Mouse (Mus musculus): Measurements from ENCODE around the gene Zfp385a.
A peak's percentile ranks its signal among the peaks of the same experiment; 100 is the strongest.

The Zfp385a gene

DNA sequence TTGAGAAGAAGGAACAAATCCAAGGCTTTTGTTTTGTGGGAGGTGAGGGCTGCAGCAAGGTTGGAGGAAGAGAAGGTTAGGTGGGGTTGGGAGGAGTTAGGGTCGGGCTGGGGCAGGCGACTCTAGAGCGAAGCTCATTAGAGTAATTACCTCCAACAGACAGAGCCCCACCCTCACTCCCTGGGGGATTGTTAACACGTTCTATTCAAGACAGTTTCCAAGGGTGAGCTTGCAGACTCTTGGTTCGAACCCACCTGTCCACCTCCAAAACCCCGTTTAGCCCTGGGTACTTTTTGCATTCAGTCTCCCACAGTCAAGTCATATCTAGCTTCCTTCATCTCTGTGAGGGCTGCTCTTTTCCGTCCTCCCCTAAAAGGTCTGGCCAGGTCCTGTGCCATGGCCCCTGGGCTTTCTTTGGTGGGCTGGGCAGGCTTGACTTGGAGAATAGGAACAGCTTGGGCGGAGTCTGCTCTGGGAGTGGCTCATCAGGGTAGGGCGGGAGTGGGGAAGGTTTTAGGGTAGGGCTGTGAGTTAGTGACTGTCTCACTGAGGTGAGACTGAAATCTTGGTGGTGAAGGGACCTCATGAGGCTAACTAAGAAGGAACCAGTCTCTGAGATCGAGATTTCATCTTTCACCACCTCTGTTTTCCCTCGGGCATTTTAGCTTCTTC lies 2.8 kb downstream of the Zfp385a start:
- DNase-seq (ENCODE audit: low spot score) = no peak

DNA sequence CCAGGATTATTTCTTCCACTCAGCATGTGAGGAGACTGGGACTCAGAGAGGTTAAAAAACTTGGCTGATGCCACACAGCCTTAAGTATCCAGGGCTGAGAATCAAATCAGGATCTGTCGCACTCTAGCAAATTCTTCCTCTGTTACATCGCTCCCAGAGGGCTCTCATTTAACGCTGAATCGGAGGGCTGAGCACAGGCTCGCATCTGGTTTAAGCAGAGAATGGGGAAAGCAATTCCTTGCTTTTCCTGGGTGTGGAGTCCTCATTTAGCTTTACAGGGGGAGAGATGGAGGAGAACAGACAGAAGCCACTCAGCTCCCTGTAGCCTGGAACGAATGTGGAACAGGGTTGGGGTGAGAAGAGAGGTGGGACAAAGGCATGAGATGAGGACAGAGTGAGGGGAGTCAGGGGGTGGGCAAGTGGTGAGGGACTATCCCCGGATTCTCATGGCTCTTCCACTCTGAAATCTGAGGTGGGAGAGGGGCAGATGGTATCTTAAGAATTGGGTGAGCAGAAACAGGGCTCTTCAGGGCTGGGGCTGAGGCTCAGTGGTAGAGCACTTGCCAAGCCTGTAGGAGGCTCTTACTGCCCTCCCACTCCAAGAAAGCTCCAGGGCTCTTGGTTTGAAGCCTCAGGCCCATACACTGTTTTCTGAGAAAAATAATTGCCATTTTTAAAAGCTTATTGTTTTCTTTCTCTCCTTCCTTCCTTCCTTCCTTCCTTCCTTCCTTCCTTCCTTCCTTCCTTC lies 4.2 kb downstream of the Zfp385a start:
- no peak for DNase-seq (ENCODE audit: low spot score)

DNA sequence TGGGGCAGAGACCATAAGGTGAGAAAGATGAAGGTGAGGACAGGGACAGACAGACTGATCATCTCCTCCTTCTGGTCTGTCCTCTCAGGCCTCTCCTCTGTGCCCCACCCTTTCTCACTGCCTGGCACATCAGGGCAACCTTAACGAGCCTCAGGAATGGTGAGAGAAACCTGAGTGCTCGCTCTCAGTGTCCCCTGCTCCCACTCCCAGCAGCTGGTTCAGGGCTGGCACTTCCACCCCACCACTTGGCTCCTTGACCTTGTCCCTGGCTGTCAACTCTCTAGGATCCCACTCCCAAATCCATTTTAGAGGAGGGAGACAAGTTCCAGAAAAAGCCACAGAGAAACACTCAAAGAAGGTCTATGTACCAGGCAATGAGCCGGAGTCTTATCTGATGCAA lies 4.9 kb downstream of the Zfp385a start:
- no peak for DNase-seq (ENCODE audit: low spot score)

DNA sequence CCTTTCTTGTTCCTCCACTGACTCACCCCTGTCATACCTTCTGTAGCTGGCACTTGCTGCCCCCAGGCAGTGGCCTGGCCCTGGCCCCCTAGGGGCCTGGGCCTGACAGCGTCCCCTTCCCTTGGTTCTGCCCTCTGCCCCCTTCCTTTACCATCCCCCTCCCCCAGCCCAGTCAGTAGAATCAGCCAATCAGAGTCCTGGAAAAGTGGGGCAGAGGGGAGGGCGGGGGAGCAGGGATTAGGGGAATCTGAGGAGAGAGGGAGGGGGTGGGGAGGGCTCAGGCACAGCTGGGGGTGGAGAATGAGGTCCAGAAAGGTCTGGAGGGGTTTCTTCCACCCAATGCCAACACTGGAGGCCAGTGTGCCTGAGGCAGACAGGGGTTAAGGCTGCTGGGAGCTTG lies 5.7 kb downstream of the Zfp385a start:
- no peak for DNase-seq (ENCODE audit: low spot score)

DNA sequence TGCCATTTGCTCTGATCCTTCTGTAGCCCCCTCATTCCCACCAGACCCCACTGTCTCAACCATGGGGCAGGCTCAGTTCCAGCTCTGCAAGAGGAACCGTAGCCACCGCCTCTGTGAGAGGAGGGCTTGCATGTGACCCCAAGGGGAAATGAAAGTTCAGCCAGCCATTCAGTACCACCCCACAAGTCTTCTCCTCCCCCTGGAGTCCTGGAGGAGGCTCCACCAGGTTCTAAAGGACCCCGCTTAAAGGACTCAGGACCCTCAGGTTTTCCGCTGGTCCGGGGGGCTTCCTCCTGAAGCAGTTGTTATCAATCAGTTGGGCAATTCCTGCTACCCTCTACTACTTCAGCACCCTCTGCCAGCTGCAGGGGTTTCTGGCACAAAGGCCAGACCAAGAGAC lies 6.2 kb downstream of the Zfp385a start:
- no peak for DNase-seq (ENCODE audit: low spot score)

DNA sequence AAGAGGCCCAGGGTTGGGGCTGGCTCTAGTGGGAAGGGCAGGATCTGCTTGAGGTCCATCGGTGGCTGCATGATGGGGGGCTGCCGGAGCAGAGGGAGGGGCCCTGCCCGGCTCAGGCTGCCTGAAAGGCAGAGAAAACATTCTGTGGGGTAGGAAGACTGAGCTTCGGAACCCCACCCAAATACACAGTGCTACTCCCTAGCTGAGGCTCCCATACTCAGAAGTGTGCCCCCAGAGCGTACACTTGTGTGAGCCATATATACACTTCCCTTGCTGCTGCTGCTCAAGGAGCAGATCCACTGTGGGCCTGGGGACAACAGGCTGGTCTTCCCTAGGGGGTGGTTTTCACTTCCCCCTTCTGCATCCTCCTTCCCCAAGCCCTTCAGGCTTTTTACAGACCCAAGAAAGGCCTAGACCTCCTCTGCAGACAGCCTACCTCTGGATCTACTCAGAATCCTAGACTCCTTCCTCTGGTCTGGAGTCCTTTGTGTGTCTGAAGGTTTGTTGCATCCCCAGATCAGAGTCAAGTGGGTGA lies 6.7 kb downstream of the Zfp385a start:
- DNase-seq (ENCODE audit: low spot score) = no peak

DNA sequence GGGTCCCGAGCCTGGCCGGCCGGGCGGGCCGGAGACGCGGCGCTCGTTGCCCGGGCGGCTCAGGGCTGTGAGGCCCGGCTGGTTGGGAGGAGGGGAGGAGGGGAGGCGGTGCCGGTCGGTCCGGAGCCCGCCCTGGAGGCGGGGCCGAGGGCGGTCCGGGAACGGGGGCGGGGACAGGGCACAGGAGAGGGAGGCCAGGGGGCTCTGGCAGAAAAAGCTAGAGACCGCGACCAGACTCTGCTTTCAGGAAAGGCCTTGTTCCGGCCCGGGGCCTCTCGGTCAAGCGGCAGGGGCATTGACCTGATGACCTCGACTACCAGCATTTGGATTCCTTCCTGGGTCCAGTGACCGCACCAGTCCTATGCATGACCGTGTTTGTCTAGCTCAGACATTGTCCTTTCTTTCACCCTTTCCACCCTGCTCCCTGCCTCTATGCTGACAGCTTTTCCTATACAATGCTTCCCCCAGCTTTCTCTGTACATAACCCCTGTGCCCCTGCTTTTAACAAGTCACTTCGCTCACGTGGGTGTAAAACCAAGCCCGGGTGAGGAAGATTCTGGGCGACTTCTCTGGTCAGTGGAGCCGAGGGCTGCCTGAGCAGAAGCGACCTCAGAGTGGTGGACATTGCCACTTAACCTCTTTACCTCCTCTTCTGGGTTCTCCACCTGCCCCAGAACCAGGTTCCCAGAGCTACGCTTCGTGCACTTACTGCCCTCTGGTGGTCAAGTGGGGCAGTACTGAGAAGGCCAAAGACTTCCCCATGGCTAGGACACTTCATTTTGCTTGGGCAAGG lies 16.2 kb downstream of the Zfp385a start:
- peak; percentile 76 for DNase-seq (ENCODE audit: low spot score)

DNA sequence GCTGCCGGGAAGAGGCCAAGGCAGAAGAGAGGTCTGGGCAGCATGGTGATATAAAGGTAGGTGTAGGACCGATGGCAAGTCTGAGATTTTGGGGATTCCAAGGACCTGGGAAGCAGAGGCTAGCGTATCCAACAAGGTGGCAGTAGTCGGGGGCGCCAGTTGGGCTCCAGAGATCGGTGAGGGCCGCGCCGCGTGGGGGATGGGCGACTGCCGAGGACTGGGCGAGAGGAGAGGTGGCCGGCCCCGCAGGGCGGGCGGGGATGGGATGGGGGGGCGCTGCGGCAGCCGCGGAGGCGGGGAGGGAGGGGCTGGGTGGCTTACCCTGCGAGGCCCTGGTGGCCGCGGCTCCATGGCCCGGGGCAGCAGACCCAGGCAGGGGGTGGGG lies 16.8 kb downstream of the Zfp385a start:
- no peak for DNase-seq (ENCODE audit: low spot score)

DNA sequence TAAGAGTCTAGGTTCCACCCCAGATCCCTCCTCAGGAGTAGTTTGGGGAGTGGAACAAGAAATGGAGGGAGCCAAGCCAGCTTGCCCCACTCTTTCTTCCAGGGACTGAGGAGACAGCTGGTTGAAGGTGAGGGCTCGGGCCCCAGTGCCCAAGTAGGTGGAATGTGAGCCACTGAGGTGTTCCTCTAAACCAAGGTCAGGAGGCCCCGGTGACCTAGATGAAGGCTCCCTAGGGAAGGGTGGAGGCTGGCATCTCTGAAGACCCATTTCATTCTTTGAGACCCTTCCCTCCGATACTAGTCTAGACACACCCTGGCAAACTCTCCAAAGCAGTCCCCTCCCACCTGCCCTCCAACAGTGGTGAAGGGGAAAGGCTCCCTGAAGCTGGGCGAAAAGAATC lies 17.5 kb downstream of the Zfp385a start:
- DNase-seq (ENCODE audit: low spot score) = no peak

DNA sequence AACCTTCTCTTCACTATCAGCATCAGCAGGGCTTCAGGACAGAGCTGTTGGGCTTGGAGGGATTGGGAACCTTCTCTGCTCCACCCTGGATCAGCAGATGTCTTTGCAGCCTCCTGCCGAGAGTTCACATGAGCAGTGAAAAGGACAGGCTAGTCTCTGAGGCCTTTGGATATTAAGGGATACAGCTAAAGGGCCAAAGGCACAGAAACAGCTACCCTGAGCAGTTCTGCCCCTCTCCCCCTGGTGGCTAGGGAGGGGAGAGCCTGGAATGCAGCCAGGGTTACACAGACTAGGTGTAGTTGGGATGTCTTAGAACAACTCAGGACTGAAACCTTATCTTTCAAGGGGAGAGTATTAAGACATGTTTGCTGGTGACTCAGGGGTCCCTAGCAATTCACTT lies 18.8 kb downstream of the Zfp385a start:
- DNase-seq (ENCODE audit: low spot score) = no peak

DNA sequence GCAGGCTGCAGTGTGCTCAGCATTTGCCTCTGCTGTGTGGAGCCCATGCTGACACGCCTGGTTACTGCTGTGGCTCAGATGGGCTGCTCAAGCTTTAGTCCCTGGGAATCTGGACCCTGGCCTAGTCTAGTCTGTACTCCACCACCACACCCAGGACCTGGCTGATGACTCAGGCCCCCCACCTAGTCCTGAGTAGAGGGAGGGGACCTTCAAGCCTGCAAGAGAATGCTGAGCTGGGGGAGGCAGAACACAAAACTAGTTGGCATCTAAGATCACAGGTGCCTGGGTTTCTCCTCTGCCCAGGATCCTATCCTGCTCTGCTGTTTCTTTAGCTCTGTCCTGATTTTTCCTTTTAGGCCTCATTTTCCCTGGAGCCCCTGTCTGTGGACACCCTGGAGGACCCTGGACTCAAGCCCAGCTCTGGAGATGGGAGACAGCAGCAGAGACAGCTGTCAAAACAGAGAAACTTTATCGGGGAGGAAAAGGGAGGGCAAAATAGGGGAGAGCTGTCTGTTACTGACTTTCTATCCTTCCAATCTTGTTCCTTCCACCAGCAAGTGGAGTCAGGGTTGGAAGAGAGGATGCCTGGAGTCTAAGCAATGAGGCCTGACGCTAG lies 21.6 kb downstream of the Zfp385a start:
- DNase-seq (ENCODE audit: low spot score) = no peak

DNA sequence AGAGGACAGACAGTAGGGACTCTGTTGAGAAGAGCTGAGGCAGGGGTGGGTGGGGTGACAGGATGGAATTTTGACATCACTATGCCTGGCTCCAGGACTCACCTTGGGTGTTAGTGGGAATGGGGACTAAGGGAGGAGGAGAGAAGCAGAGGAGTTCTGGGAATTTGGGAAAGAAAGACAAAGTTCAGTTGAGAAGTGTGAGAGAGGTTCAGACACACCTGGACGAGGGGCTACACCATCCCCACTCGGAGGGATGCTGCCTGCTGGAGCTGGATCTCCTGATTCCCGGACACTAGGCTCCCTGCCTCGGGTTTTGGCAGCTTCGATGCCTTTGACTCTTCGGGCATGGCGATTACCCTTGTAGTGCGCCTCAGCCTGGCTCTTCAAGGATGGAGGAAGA lies 22.2 kb downstream of the Zfp385a start:
- DNase-seq (ENCODE audit: low spot score) = no peak

DNA sequence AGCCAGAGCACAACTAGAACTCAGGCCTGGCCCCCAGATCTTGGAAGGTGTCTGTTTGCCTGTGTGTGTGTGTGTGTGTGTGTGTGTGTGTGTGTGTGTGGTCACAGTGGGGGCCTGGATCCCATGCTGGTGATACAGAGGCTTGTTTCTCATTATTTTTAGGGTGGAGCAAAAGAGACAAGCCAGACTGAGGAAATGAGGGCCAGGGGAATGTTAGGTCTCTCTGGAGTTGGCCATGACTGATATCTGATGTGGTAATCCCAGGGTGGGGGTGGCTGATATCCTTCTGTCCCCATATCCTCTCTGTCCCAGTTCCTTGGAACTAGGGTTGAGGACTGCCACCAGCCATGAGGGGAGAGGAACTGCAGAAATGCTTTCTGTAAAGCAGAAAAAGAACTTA lies 22.8 kb downstream of the Zfp385a start:
- DNase-seq (ENCODE audit: low spot score) = no peak

DNA sequence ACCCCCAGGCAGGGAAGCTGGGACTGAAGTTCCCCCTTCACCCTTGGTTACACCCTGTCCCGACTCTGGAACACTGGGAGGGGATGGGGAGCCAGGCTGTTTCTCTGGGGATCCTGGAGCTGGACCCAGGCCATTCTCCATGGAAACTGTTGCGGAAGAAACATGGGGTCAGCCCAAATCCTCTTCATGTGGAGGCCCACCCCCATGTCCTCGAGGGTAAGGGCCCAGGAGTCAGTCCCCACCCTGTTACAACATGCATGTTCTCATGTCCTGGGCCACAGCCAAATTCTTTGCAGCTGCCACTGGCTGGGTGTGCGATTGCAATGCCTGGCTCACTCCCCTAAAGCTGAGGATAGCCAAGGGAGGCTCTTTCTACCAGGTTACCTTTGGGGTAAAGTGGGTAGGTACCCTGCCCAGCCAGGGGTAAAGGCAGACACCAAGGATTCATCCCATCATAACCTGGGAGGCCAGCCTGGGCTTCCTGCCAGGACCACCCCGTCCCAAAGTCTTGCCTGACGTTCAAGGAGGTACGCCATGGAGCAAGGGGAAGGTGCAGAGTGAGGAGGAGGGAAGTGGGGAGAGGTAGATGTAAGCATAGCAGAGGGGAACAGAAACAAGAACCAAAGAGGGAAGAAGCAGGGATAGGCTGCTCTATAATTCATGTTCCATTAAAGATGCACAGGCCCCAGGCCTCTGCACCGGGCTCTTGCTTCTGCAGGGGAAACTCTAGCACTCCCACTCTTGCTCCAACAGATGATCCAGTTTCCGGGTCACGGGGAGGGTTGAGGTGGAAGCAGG lies 23.7 kb downstream of the Zfp385a start:
- no peak for DNase-seq (ENCODE audit: low spot score)

DNA sequence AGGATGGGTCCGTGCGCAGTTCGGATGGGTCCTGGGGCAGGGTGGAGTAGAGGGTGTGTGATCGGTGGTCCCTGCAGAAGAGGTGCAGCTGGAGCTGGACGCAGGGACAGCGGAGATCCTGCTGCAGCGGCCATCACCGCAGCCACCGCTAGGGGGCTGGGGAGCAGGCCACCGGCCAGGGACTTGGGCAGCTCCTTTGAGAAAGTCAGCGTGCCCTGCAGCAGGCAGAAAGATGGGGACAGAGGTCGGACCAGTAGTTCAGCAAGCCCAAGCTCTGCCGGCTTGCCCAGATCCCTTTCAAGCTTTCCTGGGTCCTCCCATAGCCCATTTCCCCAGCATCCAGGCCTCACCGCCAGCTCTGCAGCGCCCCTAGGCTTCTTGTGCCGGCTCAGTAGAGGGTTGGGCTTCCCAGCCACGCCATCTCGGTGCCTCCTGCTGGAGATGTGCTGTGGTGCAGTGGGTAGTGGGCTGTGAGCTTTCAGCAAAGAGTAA lies 24.8 kb downstream of the Zfp385a start:
- DNase-seq (ENCODE audit: low spot score) = no peak

DNA sequence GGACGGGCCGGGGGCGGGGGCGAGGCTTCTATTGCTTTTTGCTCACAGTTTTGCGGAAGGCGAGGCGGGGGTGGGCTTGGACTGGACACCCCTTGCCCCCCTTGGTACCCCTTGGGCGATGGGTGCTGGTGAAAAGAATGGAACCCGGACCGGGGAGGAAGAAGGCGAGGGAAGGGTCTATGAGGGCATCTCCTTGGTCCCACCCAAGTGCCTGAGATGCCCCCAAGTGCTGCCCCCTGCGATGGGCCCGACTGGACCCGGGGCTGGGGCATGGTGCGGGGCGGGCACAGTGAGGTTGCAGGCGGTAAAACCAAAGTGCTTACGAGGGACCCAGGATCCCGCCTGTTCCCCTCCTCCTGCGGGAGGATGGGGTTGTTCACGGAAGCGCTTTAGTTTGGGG lies 25.7 kb downstream of the Zfp385a start:
- no peak for DNase-seq (ENCODE audit: low spot score)

DNA sequence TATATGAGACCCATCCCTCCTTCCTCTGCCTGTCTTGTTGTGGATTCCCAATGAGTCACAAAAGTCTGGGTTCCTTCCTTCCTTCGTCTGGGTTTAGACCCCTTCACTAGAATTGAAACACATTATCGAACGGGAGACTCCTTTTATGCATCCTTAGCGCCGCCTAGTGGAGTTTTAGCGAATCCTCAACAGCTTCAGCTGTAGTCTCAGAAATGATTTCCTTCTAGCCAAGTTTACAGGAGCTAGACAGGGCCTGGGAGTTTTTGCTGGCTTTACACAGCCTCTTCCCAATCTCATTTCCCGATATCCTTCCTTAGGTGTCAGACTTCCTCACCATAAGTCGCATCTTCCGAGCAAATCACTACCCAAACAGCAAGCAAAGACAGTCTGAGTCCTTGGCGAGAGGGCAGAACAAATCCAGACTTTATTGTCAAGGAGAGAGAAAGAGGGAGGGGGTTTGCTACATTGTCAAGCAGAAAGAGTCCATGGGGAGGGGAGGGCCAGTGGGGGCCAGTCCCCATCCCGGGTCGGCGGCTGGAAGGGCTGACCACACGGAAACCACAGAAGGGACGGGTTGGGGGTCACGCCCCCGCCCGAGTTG lies 26.3 kb downstream of the Zfp385a start:
- no peak for DNase-seq (ENCODE audit: low spot score)

DNA sequence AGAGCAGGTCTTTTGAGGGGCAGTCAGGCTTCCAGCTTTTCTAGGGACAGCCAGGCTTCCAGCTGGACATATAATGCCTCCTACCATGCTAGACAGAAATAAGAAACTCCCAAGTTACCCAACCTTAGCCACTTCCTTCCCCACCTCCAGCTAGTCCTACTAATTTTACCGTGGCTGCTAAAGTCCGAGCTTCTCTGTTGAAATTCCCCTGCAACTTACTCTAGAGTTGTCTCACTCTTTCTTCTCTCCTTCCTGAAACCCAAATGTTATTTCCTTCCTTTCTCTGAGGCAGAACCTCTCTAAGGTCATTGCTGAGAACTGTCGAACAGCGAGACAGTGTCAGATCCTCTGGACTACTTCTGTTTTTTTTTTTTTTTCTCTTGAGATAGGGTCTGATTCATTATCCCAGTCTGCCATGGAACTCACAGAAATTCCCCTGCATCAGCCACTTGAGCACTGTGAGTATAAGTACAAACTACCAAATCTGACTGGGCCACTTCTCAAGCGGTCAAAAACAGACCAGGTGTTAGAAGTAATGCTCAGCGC lies 29.5 kb downstream of the Zfp385a start, which contains the start of gene Gpr84:
Gene Gpr84 (minus strand): TSS at position 248 of the 546 bp plus-strand sequence.
- no peak for DNase-seq (ENCODE audit: low spot score)

DNA sequence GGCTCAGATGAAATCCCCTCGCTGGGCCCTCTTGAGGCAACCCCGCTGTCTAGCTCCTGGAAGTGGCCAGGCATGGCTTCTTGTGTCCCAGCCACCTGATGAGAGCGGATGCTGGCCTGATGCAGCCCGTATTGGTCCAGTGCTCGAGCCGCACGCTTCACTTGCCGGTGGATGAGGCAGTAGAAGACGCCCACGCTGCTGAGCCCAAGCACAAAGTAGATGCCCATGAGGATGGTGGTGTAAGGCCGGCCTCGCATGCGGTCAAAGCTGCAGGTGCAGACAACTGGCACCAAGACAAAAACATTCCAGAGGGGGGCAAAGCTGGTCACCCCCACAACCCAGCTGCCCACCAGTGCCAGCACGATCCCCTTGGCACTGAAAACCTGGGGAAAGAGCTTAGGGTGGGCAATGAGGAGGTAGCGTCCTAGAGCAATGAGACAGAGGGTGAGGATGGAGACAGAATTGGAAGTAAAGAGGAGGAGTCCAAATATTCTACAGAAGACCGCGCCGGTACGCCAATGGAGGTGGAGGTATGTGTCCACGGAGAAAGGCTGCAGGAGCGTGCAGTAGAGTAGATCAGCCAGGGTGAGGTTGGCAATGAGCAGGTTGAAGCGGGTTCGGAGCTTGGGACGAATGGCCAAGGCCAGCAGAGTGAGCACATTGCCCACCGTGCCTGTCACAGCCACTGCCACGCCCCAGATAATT lies 30.9 kb downstream of the Zfp385a start:
- no peak for DNase-seq (ENCODE audit: low spot score)
